Mouse (Mus musculus): ENCODE results near the gene Cpsf4l. TPM values are rescaled to one million over a fixed set of nuclear protein-coding genes. Genes with fewer than 3 reads are reported as not detected.
A peak's percentile ranks its signal among the peaks of the same experiment; 100 is the strongest.

Gene Cpsf4l
- total RNA-seq, 1 experiment: 19.6 TPM

GRCm38 (mm10) chr11:113749749-113750351, 40.0 kb upstream of the Cpsf4l start:
- Histone ChIP-seq H3K36me3 (ENCODE audit: control insufficient read depth, insufficient read depth, low read length, poor library complexity, severe bottlenecking) (no peaks in the 10 kb centered on the region), H3K4me1 (ENCODE audit: control insufficient read depth in 2 of 2, insufficient read depth in 2 of 2, low read length in 2 of 2, poor library complexity in 1 of 2) (peaks cover 0 to 36% of the 10 kb centered on the region in 2 experiments; a peak in 3 of 4 replicates), H3K9ac (ENCODE audit: insufficient read depth, low read depth, low read length, poor library complexity, severe bottlenecking) (peak overlapping the region; percentile 87; the same call in 1 of the 2 replicates), H3K4me3 (ENCODE audit: insufficient read depth in 1 of 2, low read depth in 1 of 2, low read length in 2 of 2, poor library complexity in 1 of 2, severe bottlenecking in 1 of 2) (peak overlapping the region; percentile 90 to 96), H3K9me3 (ENCODE audit: control insufficient read depth, insufficient read depth, low read depth, low read length) (no peaks in the 10 kb centered on the region), H3K27ac (ENCODE audit: insufficient read depth, low read depth, low read length, poor library complexity, severe bottlenecking) (peak overlapping the region; percentile 10; the same call in 1 of the 2 replicates)
- in situ Hi-C loops (cut with MboI; ENCODE audit: low sequenced_read_pairs in 2 of 2, unreplicated experiment in 2 of 2): no loop called here
- TF ChIP-seq MAFK (IDR thresholded peaks at IDR 0.05; ENCODE audit: insufficient read depth, low read depth, low read length) (no peak), CHD2 (IDR thresholded peaks at IDR 0.05; ENCODE audit: low read depth, low read length) (no peak), HCFC1 (IDR thresholded peaks at IDR 0.05; ENCODE audit: borderline replicate concordance, insufficient read depth, low read length) (no peak), ZC3H11A (IDR thresholded peaks at IDR 0.05; ENCODE audit: borderline replicate concordance, low read depth, low read length) (no peak), ZNF384 (IDR thresholded peaks at IDR 0.05; ENCODE audit: low read depth, low read length) (no peak)
- DNase-seq (ENCODE audit: low read depth, low spot score): no peak

- TF ChIP-seq ZNF384 (IDR thresholded peaks at IDR 0.05; ENCODE audit: low read depth, low read length) (no peak), MAFK (IDR thresholded peaks at IDR 0.05; ENCODE audit: insufficient read depth, low read depth, low read length) (no peak), CHD2 (IDR thresholded peaks at IDR 0.05; ENCODE audit: low read depth, low read length) (no peak), ZC3H11A (IDR thresholded peaks at IDR 0.05; ENCODE audit: borderline replicate concordance, low read depth, low read length) (no peak), HCFC1 (IDR thresholded peaks at IDR 0.05; ENCODE audit: borderline replicate concordance, insufficient read depth, low read length) (no peak)
- Histone ChIP-seq H3K9me3 (ENCODE audit: control insufficient read depth, insufficient read depth, low read depth, low read length) (no peaks in the 10 kb centered on the region), H3K36me3 (ENCODE audit: control insufficient read depth, insufficient read depth, low read length, poor library complexity, severe bottlenecking) (peaks cover 2% of the 10 kb centered on the region; the same call in 1 of the 2 replicates), H3K9ac (ENCODE audit: insufficient read depth, low read depth, low read length, poor library complexity, severe bottlenecking) (peak overlapping the region; percentile 87; the same call in 1 of the 2 replicates), H3K27ac (ENCODE audit: insufficient read depth, low read depth, low read length, poor library complexity, severe bottlenecking) (no peak overlapping the region), H3K4me1 (ENCODE audit: control insufficient read depth in 2 of 2, insufficient read depth in 2 of 2, low read length in 2 of 2, poor library complexity in 1 of 2) (peaks cover 0 to 34% of the 10 kb centered on the region in 2 experiments; a peak in 3 of 4 replicates), H3K4me3 (ENCODE audit: insufficient read depth in 1 of 2, low read depth in 1 of 2, low read length in 2 of 2, poor library complexity in 1 of 2, severe bottlenecking in 1 of 2) (peak overlapping the region; percentile 90 to 96; a peak in 3 of 4 replicates)
- in situ Hi-C loops (cut with MboI; ENCODE audit: low sequenced_read_pairs in 2 of 2, unreplicated experiment in 2 of 2): no loop called here
- DNase-seq (ENCODE audit: low read depth, low spot score): no peak
These were observed 39.1 kb upstream of the Cpsf4l start for GRCm38 (mm10) chr11:113748797-113749521.

DNA sequence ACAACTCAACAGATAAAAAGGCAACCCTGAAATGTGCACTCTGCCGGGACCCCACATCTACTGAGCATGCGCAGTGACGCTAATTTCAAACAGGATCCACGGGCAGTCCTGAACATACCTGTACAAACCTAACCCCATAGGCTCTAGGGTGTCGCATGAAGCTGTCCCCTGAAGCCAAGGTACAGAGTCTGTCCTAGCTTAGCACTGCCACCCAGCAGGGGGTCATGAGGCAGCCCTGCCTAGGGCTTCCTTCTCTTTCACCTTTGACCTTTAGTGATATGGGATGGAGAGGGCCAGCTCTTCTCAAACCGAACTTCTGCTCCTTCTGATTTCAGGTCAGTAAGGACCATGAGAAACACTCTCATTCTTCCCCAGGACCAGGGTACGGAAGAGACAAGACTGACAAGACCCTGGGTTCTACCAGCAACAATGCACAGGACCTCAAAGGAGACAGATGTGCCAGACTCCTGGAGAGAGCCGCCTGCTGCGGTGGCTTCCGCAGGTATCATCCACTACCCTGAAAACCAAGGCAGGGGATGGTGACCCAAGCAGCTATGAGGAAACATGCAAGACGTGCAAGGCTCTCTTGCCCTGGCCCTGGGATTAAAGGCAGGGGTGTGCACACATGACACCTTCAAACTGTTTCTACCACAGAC, 38.0 kb upstream of the Cpsf4l start:
- peak overlapping the region; percentile 10 to 41; a peak in 3 of 4 replicates for H3K4me3 ChIP-seq (ENCODE audit: insufficient read depth in 1 of 2, low read depth in 1 of 2, low read length in 2 of 2, poor library complexity in 1 of 2, severe bottlenecking in 1 of 2)
- H3K9me3 ChIP-seq (ENCODE audit: control insufficient read depth, insufficient read depth, low read depth, low read length): no peaks in the 10 kb centered on the region
- TF ChIP-seq CHD2 (IDR thresholded peaks at IDR 0.05; ENCODE audit: low read depth, low read length): no peak
- no peak for TF ChIP-seq HCFC1 (IDR thresholded peaks at IDR 0.05; ENCODE audit: borderline replicate concordance, insufficient read depth, low read length)
- no peak overlapping the region for H3K9ac ChIP-seq (ENCODE audit: insufficient read depth, low read depth, low read length, poor library complexity, severe bottlenecking)
- no peak for DNase-seq (ENCODE audit: low read depth, low spot score)
- H3K27ac ChIP-seq (ENCODE audit: insufficient read depth, low read depth, low read length, poor library complexity, severe bottlenecking): no peak overlapping the region
- in situ Hi-C loops (cut with MboI; ENCODE audit: low sequenced_read_pairs in 2 of 2, unreplicated experiment in 2 of 2): no loop called here
- peaks cover 2% of the 10 kb centered on the region; the same call in 1 of the 2 replicates for H3K36me3 ChIP-seq (ENCODE audit: control insufficient read depth, insufficient read depth, low read length, poor library complexity, severe bottlenecking)
- peaks cover 0 to 30% of the 10 kb centered on the region in 2 experiments; a peak in 3 of 4 replicates for H3K4me1 ChIP-seq (ENCODE audit: control insufficient read depth in 2 of 2, insufficient read depth in 2 of 2, low read length in 2 of 2, poor library complexity in 1 of 2)

DNA sequence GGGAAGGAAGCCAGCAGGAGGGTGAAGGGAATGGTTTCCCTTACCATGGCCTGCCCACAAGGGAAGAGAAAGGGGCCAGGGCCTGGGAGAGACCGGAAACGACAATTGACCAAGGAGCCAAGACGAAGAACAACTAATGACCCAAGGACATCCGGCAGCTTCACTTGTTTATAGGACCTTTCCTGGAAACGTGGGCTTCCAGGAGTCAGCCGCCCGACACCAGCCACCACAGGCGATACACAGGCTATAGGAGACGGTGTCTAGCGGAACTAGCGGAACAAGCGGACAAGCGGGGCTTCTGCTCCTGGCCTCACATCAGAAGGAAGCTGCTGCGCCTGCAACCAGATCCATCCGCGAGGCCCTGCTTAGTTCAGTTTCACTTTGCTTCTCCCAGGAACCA, 37.2 kb upstream of the Cpsf4l start:
- DNase-seq (ENCODE audit: low read depth, low spot score): no peak
- peak overlapping the region in 1 of 2 experiments; percentile 41; a peak in 2 of 4 replicates for H3K4me3 ChIP-seq (ENCODE audit: insufficient read depth in 1 of 2, low read depth in 1 of 2, low read length in 2 of 2, poor library complexity in 1 of 2, severe bottlenecking in 1 of 2)
- no peak overlapping the region for H3K27ac ChIP-seq (ENCODE audit: insufficient read depth, low read depth, low read length, poor library complexity, severe bottlenecking)
- H3K36me3 ChIP-seq (ENCODE audit: control insufficient read depth, insufficient read depth, low read length, poor library complexity, severe bottlenecking): peaks cover 4% of the 10 kb centered on the region; the same call in 1 of the 2 replicates
- TF ChIP-seq MAFK (IDR thresholded peaks at IDR 0.05; ENCODE audit: insufficient read depth, low read depth, low read length) (no peak), ZNF384 (IDR thresholded peaks at IDR 0.05; ENCODE audit: low read depth, low read length) (no peak), HCFC1 (IDR thresholded peaks at IDR 0.05; ENCODE audit: borderline replicate concordance, insufficient read depth, low read length) (no peak), ZC3H11A (IDR thresholded peaks at IDR 0.05; ENCODE audit: borderline replicate concordance, low read depth, low read length) (no peak), CHD2 (IDR thresholded peaks at IDR 0.05; ENCODE audit: low read depth, low read length) (no peak)
- H3K4me1 ChIP-seq (ENCODE audit: control insufficient read depth in 2 of 2, insufficient read depth in 2 of 2, low read length in 2 of 2, poor library complexity in 1 of 2): peaks cover 0 to 30% of the 10 kb centered on the region in 2 experiments; a peak in 3 of 4 replicates
- no peaks in the 10 kb centered on the region for H3K9me3 ChIP-seq (ENCODE audit: control insufficient read depth, insufficient read depth, low read depth, low read length)
- in situ Hi-C loops (cut with MboI; ENCODE audit: low sequenced_read_pairs in 2 of 2, unreplicated experiment in 2 of 2): no loop called here
- H3K9ac ChIP-seq (ENCODE audit: insufficient read depth, low read depth, low read length, poor library complexity, severe bottlenecking): peak overlapping the region; percentile 41; the same call in 1 of the 2 replicates
